Mouse (Mus musculus): ENCODE data around the gene Ankrd55.

DNA sequence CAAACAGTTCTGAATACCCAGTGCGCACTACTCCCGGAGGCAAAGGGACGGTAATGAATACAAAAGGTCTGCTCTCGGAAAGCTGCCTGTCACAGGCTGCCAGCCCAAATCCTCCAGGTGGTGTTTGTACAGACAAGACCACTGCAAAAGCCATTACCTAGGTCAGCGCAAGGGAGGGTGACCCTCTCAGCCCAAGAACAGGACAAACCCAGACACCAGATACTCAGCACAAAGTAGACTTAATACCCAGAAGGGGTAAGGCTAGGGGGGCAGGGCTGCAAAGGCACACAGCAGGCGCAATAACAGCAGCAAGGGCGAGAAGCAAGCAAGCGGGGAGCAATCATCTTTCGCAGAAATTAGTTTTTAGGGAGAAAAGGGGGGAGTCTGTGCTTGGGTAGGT lies 106.0 kb downstream of the Ankrd55 start:
- no peak for TF ChIP-seq POLR2A (IDR thresholded peaks at IDR 0.05; ENCODE audit: extremely low read depth, insufficient read depth, low read length)
- TF ChIP-seq CTCF (IDR thresholded peaks at IDR 0.05; ENCODE audit: low read depth, low read length) = no peak
